Mouse (Mus musculus) spleen, postnatal 4 days (tissue): ENCODE results near the gene Glt6d1.
A peak's percentile ranks its signal among the peaks of the same experiment; 100 is the strongest.
"Not testable (repeated sequence)": the region's sequence is repeated elsewhere in the genome, so short reads cannot be mapped to it uniquely, and the experiment has no call there.

ENCODE experiments used
- DNase-seq, 2 experiments: peaks; one replicate each; pipeline ENCODE4 v3.0.0; 2022; ENCODE audit warnings: low spot score in 2 of 2

Gene Glt6d1

GRCm38 (mm10) chr2:25815748-25816147 lies at the start of gene Glt6d1:
Gene Glt6d1 (minus strand): TSS chr2:25815848.
- not testable (repeated sequence) for DNase-seq

DNA sequence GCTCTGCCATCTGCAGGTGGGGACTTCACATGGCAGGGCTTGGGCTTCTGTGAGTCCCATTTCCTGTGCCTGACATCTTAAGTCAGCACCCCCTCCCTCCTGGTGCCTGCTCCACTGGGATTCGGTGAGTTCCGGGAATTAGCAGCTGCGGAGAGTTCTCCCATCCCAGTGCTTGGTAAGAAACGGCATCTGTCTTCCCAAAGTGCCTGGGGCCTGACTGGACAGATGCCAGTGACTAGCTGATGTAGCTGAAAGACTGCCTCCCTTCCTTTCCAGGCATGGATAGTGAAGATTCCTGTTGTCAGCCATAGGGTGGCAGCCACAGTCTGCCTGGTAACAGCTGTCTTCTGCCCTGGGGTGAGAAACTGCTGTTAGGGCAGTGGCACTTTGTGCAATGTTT lies 49.8 kb upstream of the Glt6d1 start:
- DNase-seq: no peak

- no peak for DNase-seq
These were observed 48.6 kb upstream of the Glt6d1 start for GRCm38 (mm10) chr2:25864230-25864629.

GRCm38 (mm10) chr2:25863337-25864131 lies 47.9 kb upstream of the Glt6d1 start, which contains the start of gene Kcnt1:
Gene Kcnt1 (plus strand): TSS chr2:25863734.
- DNase-seq: no peak

- no peak for DNase-seq
These were observed 47.1 kb upstream of the Glt6d1 start for GRCm38 (mm10) chr2:25862696-25863270.

DNA sequence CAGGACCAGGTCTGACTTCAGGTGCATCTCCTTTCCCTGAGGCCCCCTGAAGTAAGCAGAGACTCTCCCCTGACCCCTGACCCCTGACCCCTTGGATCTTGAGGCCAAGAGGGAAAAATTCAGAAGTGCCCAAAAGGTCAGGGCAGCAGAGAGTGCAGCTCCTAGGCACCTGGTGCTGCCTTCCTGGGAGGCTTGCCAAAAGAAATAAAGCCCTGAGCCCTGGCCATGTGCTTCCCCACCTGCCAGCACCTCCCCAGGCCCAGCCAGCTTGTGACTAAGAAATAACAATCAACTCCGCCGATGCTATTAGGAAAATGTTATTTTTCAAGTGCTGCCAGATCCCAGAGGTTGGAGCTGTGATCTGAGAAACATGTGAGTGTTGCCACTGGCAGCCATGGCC lies 46.4 kb upstream of the Glt6d1 start:
- no peak for DNase-seq

GRCm38 (mm10) chr2:25859891-25860290 lies 44.2 kb upstream of the Glt6d1 start:
- no peak for DNase-seq

- DNase-seq: no peak
These were observed 38.4 kb upstream of the Glt6d1 start for GRCm38 (mm10) chr2:25853998-25854397.

DNA sequence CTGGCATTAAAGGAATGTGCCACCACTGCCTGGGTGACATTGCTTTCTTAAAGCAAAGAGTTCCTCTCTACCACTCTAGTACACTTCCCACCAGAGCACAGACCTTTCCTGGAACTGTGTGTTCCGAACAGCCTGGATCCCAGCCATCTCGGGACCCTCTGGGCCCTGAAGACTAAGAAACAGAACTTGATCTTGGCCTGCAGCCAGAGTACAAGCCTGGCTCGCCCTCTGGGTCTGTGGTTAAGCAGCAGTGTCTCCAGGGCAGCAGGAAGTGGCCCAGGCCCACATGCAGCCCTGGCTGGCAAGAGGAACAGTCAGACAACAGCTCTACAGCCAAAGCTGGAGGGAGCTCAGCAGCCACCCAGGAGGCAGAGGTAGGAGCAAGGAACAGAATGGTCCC lies 37.0 kb upstream of the Glt6d1 start:
- DNase-seq: peak in 1 of 2 experiments; percentile 24

GRCm38 (mm10) chr2:25850330-25850729 lies 34.7 kb upstream of the Glt6d1 start:
- peak; percentile 56 to 88 for DNase-seq

- DNase-seq: no peak
These were observed 31.6 kb upstream of the Glt6d1 start, which contains the start of gene Sohlh1 for GRCm38 (mm10) chr2:25847226-25847625. Gene Sohlh1 (minus strand): TSS chr2:25847248.

DNA sequence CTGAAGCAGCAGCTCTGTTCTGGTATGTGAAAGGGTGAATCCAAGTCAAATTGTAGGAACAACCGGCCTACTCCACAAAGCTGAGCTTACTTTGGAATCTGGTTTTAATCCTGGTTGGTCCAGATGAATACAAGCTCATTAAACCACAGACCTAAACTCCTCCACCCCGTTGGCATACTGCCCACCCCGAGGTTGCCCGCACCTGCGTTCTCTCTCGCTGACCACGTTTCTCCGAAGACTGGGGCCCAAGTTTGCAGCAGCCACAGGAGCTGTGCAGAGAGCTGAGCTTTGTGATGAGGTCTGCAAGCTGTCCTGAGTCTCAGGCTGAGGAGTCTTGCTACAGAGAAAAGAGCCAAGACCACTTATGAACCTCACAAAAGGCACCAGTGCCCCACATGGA lies 30.9 kb upstream of the Glt6d1 start:
- DNase-seq: no peak

GRCm38 (mm10) chr2:25844097-25844496 lies 28.4 kb upstream of the Glt6d1 start:
- DNase-seq: no peak

DNA sequence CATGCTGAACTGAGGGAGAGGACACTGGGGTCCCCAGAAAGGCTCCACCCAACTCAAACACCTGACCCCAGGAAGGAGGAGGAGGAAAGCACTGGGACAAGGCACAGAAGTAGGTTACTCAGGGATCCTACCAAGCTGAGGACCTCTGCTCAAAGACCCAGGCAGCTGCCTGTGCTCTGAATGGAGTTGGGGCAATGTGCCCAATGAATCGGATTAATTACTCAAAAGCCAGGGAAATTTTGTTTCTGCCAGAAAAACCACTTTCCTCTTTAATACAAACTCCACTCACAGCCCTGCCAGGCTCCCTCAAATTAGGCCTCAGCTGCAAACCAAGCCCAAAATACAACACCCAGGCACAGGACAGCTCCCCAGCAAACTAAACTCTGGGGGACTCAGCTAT lies 27.1 kb upstream of the Glt6d1 start:
- DNase-seq: no peak

DNA sequence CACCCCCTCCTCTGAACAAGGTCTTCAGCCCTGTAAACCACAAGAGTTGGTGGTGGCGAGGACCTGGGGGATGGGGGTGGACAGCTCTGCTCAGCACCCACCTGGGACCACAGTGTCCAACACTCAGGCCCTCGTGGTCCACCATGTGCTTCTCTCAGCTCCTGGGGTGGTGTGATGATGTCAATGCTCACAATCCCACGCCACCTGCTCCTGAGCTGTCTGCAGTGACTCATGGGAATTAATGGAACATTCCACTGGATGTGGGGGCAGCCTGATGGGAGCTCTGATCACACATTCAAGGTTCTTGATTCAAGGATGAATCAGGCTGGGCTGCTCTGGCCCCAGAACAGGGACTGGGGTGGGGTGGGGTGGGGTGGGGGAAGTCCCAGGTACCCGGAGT lies 26.5 kb upstream of the Glt6d1 start:
- no peak for DNase-seq

DNA sequence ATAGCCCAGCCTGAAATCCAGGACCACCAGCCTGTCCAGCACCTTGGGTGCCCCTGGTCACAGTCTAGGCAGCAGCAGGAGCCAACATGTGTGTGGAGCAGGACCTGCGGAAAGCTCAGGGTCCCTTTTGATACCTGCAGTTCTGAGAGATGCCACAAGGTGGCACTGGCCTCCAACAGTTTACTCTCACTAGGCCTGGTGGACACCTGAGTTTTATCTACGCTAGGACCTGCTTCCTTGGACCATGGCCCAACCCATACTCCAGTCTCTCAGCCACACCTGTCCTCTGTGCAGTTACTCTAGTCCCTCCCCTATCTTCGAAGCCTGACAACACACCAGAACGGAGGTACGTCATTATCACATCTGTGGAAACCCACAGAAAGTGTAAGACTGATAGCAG lies 20.6 kb upstream of the Glt6d1 start:
- peak; percentile 49 to 82 for DNase-seq

- DNase-seq: no peak
These were observed 15.1 kb upstream of the Glt6d1 start for GRCm38 (mm10) chr2:25830786-25831185.

DNA sequence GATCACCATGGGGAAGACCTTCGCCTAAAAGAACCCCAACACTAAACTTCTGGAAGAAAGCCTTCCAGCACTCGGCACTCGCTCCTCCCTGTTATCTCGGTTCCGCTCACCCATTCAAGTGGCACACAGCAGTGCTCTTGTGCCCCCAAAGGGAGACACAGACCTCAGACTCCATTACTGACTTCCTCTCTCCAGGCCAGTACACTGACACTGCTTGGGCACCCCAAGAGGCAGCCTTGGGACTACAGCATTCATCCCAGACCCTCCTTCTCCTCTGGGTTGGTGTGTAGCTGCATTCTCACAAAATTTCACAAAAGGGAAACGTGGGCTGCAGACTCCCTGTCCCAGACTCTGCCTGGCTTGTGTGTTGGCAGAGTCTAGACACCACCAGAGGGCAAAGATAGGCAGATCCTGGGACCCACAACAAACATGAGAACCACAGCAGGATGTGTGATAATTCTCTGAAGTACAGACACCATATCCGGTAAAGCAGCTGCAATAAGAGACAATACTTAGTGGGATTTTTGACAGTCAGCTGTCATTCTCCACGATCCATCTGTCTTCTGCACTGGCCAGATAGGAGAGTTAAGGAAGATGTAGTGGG lies 12.8 kb upstream of the Glt6d1 start:
- DNase-seq: no peak

DNA sequence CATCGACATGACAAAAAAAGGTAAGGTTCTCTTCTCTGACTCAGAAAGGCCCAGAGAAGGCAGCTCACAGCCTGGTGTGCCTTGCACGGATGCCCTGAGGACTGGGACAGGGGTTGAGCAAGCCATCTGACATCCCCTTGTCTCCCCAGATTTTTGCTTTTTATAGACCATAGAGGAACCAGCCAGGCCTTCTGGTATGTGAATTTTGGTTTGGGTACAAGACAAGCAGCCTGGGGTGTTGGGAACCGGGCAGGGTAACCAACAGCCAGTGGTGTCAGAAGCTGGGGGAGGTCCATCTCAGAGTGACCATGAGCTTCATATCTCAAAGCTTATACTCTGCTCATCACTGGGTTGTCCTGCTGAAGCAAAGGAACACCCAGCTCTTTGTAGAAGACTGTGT lies 9.1 kb upstream of the Glt6d1 start:
- DNase-seq: peak in 1 of 2 experiments; percentile 31

- DNase-seq: peak in 1 of 2 experiments; percentile 49
These were observed 7.2 kb upstream of the Glt6d1 start, which contains the start of gene Lcn9 for GRCm38 (mm10) chr2:25822806-25823205. Gene Lcn9 (plus strand): TSS chr2:25823153.

DNA sequence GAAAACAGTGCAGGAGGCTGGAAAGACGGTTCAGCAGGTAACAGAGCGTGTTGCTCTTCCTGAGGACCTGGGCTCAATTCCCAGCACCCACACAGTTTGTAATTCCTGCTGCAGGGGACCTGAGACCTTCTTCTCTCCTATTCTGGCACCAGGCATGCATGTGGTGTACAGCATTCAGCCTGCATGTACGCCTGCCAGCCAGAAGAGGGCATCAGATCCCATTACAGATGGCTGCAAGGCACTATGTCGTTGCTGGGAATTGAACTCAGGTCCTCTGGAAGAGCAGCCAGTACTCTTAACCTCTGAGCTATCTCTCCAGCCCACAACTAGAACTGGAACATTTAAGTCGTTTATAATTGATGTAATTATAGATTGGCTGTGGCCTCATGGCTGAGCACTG lies 2.3 kb downstream of the Glt6d1 start:
- peak in 1 of 2 experiments; percentile 6 for DNase-seq

- DNase-seq: no peak
These were observed 3.9 kb downstream of the Glt6d1 start for GRCm38 (mm10) chr2:25811711-25812110.

GRCm38 (mm10) chr2:25798065-25798464 lies 17.6 kb downstream of the Glt6d1 start:
- DNase-seq: no peak
